Mouse (Mus musculus): ENCODE data around the gene Pdrg1.

- no peak for TF ChIP-seq CTCF (IDR thresholded peaks at IDR 0.05; ENCODE audit: control insufficient read depth, insufficient read depth, insufficient read length)
- TF ChIP-seq CEBPB (IDR thresholded peaks at IDR 0.05; ENCODE audit: low read depth), result no peak
- no peak for TF ChIP-seq USF1 (IDR thresholded peaks at IDR 0.05; ENCODE audit: low read depth)
- TF ChIP-seq MYOD1 (IDR thresholded peaks at IDR 0.05; ENCODE audit: control insufficient read depth, insufficient read length, low read depth), result no peak
- TF ChIP-seq MYOG (IDR thresholded peaks at IDR 0.05; ENCODE audit: control insufficient read depth, extremely low read depth, insufficient read length), result no peak
Observed at GRCm38 (mm10) chr2:153049997-153050358, 34.8 kb upstream of the Pdrg1 start.

Measured in C2C12 (cell line).